Mouse (Mus musculus) ZHBTc4 (cell line): ENCODE results near the gene Fam173b.

Experiments used
- DNase-seq: peaks from one replicate; pipeline ENCODE4 v3.0.0-alpha.2; 2011; ENCODE audit warnings: low read depth, low spot score

The Fam173b gene

GRCm38 (mm10) chr15:31634582-31634981, 32.9 kb downstream of the Fam173b start:
- DNase-seq: no peak

GRCm38 (mm10) chr15:31636091-31636595, 34.5 kb downstream of the Fam173b start:
- DNase-seq: no peak

- no peak for DNase-seq
Measured at GRCm38 (mm10) chr15:31647225-31647624, 45.6 kb downstream of the Fam173b start.

GRCm38 (mm10) chr15:31647851-31648569, 46.4 kb downstream of the Fam173b start:
- no peak for DNase-seq

GRCm38 (mm10) chr15:31649691-31650090, 48.0 kb downstream of the Fam173b start:
- no peak for DNase-seq

- DNase-seq: no peak
Measured at GRCm38 (mm10) chr15:31650821-31651220, 49.2 kb downstream of the Fam173b start.

GRCm38 (mm10) chr15:31660133-31660795, 58.6 kb downstream of the Fam173b start:
- DNase-seq: no peak

- DNase-seq: no peak
Measured at GRCm38 (mm10) chr15:31660844-31661243, 59.2 kb downstream of the Fam173b start.

GRCm38 (mm10) chr15:31661802-31662201, 60.1 kb downstream of the Fam173b start:
- DNase-seq: no peak

GRCm38 (mm10) chr15:31663074-31663473, 61.4 kb downstream of the Fam173b start:
- DNase-seq: no peak
